Mouse (Mus musculus) limb, embryonic 12.5 days (tissue): Measurements from ENCODE around the gene Apex2. TPM values are rescaled to one million over a fixed set of nuclear protein-coding genes. Genes with fewer than 3 reads are reported as not detected.
A peak's percentile ranks its signal among the peaks of the same experiment; 100 is the strongest.

Source experiments
- ATAC-seq: fragments of 200-750 bp; cut with Nextera tagmentation; 2 replicates; pipeline ENCODE4 v1.8.0; 2017; ENCODE audit warnings: low read depth, moderate TSS enrichment; ENCODE audit not compliant: insufficient number of reproducible peaks, insufficient read depth, low FRiP score, low TSS enrichment
- H3K27ac ChIP-seq: fragments of 300-500 bp; sonication (generic); 2 replicates; pipeline ENCODE4 v1.5.1; 2016; ENCODE audit warnings: mild to moderate bottlenecking, moderate library complexity
- H3K27me3 ChIP-seq: fragments of 300-500 bp; sonication (generic); 2 replicates; pipeline ENCODE4 v1.6.1; 2016; ENCODE audit warnings: mild to moderate bottlenecking, moderate library complexity
- H3K36me3 ChIP-seq: fragments of 300-500 bp; sonication (generic); 2 replicates; pipeline ENCODE4 v1.6.1; 2016; ENCODE audit warnings: mild to moderate bottlenecking, moderate library complexity
- H3K4me1 ChIP-seq: fragments of 300-500 bp; sonication (generic); replicated peaks from 2 replicates; pipeline ENCODE4 v1.6.1; 2016
- H3K4me2 ChIP-seq: fragments of 300-500 bp; sonication (generic); 2 replicates; pipeline ENCODE4 v1.6.1; 2016; ENCODE audit warnings: mild to moderate bottlenecking, moderate library complexity
- H3K4me3 ChIP-seq: fragments of 300-500 bp; sonication (generic); replicated peaks from 2 replicates; pipeline ENCODE4 v1.5.1; 2016; ENCODE audit warnings: mild to moderate bottlenecking
- H3K9ac ChIP-seq: fragments of 300-500 bp; sonication (generic); replicated peaks from 2 replicates; pipeline ENCODE4 v1.6.1; 2016; ENCODE audit warnings: mild to moderate bottlenecking, moderate library complexity
- H3K9me3 ChIP-seq: fragments of 300-500 bp; sonication (generic); 2 replicates; pipeline ENCODE4 v1.6.1; 2016; ENCODE audit warnings: mild to moderate bottlenecking, moderate library complexity
- WGBS: fragments of 180-500 bp; shearing (Covaris S2); methylation state at CpG from one replicate; pipeline ENCODE4 v1.1.7; 2016; 5-methylcytosine and 5-hydroxymethylcytosine counted together
- polyA plus RNA-seq: library from polyadenylated mRNA; unstranded; fragments of >200 nt; fragmentation: Nextera tagmentation; extraction: Ambion mirVana; gene quantifications from 2 replicates; pipeline ENCODE4 v1.2.1, GENCODE M21; 2016

The Apex2 gene
- polyA plus RNA-seq, 1 experiment from 2014 or later = 30.9 TPM

DNA sequence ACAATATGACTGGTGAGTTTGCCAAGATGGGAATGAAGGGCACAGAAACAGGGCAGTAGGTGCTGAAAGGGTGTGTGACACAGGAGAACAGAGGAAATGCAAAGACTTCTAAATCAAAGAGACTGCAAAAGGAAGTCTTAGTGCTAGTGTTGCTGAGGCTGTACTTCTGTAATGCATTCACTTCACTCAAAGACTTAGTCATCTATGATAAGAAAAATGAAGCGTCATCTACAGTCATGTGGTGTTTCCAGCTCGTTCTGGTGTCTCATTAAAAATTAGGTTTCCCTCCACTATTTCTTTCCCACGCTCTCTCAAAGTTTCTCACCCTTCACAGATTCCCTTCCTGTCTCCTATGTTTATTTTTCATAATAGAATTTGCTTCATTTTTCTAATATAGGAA lies 35.6 kb downstream of the Apex2 start:
- Histone ChIP-seq H3K9me3 (no peaks in the 10 kb centered on the region), H3K9ac (no peak overlapping the region), H3K27ac (no peak overlapping the region), H3K4me1 (no peaks in the 10 kb centered on the region), H3K4me3 (no peak overlapping the region), H3K36me3 (peaks cover 12% of the 10 kb centered on the region; the same call in 1 of the 2 replicates), H3K4me2 (no peak overlapping the region), H3K27me3 (peaks cover 4% of the 10 kb centered on the region)
- no peak for ATAC-seq
- 85% methylated on average over 3 of the region's 3 CpGs for WGBS

DNA sequence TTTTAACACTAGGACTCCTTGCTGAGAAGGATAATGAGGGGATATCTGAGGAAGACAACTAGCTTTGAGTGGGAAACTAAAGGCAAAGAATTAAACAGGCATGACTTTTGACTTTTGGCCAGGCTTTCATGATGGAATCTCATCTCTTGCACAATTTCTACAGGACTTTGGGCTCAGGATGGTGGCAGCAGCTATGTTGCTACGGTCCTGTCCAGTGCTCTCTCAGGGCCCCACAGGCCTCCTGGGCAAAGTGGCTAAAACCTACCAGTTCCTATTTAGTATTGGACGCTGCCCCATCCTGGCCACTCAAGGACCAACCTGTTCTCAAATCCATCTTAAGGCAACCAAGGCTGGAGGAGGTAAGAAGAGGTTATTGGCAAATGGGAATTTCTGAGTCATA lies 37.7 kb downstream of the Apex2 start:
- H3K36me3 ChIP-seq = peaks cover 10% of the 10 kb centered on the region; the same call in 1 of the 2 replicates
- no peak for ATAC-seq
- no peak overlapping the region for H3K4me3 ChIP-seq
- no peaks in the 10 kb centered on the region for H3K4me1 ChIP-seq
- H3K9ac ChIP-seq = no peak overlapping the region
- H3K27ac ChIP-seq = no peak overlapping the region
- no peaks in the 10 kb centered on the region for H3K9me3 ChIP-seq
- WGBS = 98% methylated on average over 2 of the region's 2 CpGs
- no peak overlapping the region for H3K4me2 ChIP-seq
- H3K27me3 ChIP-seq = peaks cover 3% of the 10 kb centered on the region

DNA sequence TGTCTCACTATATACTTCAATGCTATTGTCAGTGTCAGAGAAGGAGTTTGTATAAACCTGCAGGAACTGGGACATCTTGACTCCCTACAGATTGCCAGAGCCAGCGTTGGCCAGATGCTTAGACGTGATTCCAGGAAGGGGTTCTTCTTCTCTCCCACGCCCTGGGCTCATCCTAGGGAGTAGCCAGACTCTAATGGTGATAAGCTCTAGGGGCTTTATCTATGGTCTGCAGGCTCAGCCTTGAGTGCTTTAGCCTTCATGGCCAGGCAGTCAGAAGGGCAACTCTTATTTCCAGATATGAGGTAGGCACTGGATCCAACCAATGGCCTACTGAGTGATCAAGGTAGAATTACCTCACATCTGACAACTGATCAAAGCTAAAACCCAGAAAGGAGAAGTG lies 40.0 kb downstream of the Apex2 start:
- Histone ChIP-seq H3K27me3 (peaks cover 3% of the 10 kb centered on the region), H3K4me1 (no peaks in the 10 kb centered on the region), H3K4me2 (no peak overlapping the region), H3K9me3 (no peaks in the 10 kb centered on the region), H3K36me3 (peaks cover 10% of the 10 kb centered on the region; the same call in 1 of the 2 replicates), H3K9ac (no peak overlapping the region), H3K4me3 (no peak overlapping the region), H3K27ac (no peak overlapping the region)
- 86% methylated on average over 3 of the region's 3 CpGs for WGBS
- ATAC-seq = no peak

DNA sequence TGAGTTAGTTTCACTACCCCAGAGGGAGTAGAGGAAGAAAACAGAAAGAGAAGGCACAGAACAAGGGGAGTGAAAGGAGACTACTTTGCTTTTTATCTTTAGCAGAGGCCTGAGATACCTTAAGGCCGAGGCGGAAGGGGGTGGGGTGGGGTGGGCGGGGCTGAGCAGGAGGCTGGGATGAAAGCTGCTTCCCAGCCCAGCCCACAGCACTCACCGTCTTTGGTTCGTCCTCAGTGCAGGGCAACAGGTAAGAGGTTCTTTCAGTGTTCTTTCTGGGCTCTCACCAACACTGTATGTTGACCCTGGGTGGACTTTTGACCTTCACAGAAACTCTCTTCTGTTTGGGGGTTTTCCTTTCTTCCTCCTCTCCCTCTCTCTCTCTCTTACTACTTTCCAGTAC lies 42.4 kb downstream of the Apex2 start, which contains the start of gene Alas2:
Gene Alas2, plus strand, starts transcription at position 137 of the 400 bp plus-strand sequence.
- no peak within 1 kb of the TSS for H3K9ac ChIP-seq
- H3K27ac ChIP-seq = no peak within 1 kb of the TSS
- 46% methylated on average over 5 of the region's 5 CpGs for WGBS
- ATAC-seq = no peak
- H3K27me3 ChIP-seq = peaks cover 3% of the 10 kb centered on the region; the same call in 1 of the 2 replicates
- no peaks in the 10 kb centered on the region for H3K9me3 ChIP-seq
- H3K4me3 ChIP-seq = no peak within 1 kb of the TSS
- H3K4me2 ChIP-seq = no peak within 1 kb of the TSS
- H3K4me1 ChIP-seq = no peaks in the 10 kb centered on the region
- peaks cover 6% of the 10 kb centered on the region; the same call in 1 of the 2 replicates for H3K36me3 ChIP-seq

DNA sequence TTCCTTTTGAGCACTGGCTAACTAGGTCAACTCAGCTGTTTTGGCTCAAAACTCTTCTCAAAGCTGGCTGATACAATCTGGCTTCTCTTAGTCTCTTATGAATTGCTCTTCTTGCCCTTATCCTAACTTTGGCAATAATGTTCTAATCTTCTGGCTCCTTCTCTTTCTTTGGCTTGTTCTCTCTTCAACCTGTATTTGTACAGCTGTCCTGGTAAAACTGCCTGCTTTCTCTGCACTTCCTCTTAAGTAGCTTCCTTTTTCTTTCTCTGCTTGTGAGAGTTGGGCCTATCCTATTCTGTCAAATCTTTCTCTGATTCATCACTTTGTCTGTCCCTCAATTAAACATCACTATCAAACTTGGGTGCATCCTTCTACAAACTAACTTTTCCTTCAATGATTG lies 48.0 kb downstream of the Apex2 start:
- ATAC-seq = no peak

DNA sequence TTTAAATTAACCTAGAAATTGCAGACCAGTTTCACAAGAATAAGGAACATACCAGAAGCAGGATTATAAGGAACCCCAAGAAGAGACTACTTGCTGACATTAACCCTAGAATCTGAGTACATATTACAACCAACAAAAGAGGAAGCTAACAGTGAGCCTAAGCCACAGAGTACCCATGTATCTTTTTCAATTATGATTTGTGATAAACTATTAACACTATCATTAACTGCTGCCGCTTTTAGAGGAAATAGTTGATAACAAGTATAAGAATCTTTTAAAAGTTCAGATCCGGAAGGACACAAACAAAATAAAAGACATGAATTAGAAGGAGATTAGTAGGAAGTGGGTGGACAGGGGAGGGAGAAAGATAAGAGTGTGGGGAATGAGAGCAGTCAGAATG lies 49.6 kb downstream of the Apex2 start:
- ATAC-seq = no peak
- no peaks in the 10 kb centered on the region for H3K9me3 ChIP-seq
- H3K27ac ChIP-seq = no peak overlapping the region
- no peaks in the 10 kb centered on the region for H3K4me1 ChIP-seq
- no peak overlapping the region for H3K4me3 ChIP-seq
- 0 out of 2 replicates have a peak, but pooled peaks cover 4% of the 10 kb centered on the region for H3K36me3 ChIP-seq
- H3K27me3 ChIP-seq = no peaks in the 10 kb centered on the region
- 87% methylated on average over 2 of the region's 2 CpGs for WGBS
- no peak overlapping the region for H3K9ac ChIP-seq
- no peak overlapping the region for H3K4me2 ChIP-seq

More for the DNA sequence above, 48.0 kb downstream of the Apex2 start:
- Histone ChIP-seq H3K36me3 (0 out of 2 replicates have a peak, but pooled peaks cover 4% of the 10 kb centered on the region), H3K27ac (no peak overlapping the region), H3K4me3 (no peak overlapping the region), H3K4me2 (no peak overlapping the region), H3K9me3 (no peaks in the 10 kb centered on the region), H3K27me3 (no peaks in the 10 kb centered on the region), H3K4me1 (no peaks in the 10 kb centered on the region), H3K9ac (no peak overlapping the region)

DNA sequence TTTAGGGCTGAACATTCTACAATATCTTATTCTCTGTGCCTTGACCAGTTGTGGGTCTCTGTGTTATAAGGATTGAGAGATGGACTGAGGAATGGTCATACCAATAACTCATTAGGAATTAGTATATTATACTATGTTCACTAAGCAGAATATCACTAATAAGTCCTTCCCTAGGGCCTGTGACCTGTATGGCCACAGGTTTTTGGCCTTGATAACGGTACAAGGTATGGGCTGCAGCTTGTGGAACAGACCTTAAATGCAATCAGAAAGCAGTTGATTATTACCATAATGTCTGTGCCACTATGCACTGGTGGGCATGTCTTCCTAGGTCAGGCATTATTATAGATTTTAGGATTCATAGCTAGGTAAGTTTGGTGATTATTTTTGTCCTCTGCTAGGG lies 73.2 kb downstream of the Apex2 start:
- Histone ChIP-seq H3K9me3 (no peaks in the 10 kb centered on the region), H3K4me3 (no peak overlapping the region), H3K4me2 (no peak overlapping the region), H3K9ac (no peak overlapping the region), H3K4me1 (no peaks in the 10 kb centered on the region), H3K27ac (no peak overlapping the region), H3K27me3 (peaks cover 5% of the 10 kb centered on the region; the same call in 1 of the 2 replicates), H3K36me3 (peaks cover 4% of the 10 kb centered on the region; the same call in 1 of the 2 replicates)
- ATAC-seq = no peak
- 89% methylated on average over 1 of the region's 1 CpGs for WGBS

DNA sequence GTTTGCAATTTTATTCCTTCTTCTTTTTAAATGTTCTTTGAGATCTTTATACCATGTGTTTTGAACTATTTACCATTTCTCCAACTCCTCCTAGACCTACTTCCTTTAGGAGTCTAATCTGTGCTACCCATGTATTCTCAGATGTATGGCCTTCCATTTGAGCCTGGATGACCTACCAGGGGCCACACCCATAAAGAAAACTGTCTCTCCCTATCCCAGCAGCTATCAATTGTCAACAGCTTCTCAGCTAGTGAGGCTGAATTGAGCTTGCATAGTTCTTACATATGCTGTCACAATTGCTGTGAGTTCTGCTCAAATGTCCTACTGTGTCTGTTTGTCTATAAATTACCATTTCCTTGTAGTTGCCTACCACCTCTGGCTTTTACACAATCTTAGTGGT lies 73.7 kb downstream of the Apex2 start:
- H3K4me3 ChIP-seq = no peak overlapping the region
- no peak for ATAC-seq
- 0 out of 2 replicates have a peak, but pooled peaks cover 1% of the 10 kb centered on the region for H3K36me3 ChIP-seq
- 0 out of 2 replicates have a peak, but pooled peaks cover 5% of the 10 kb centered on the region for H3K27me3 ChIP-seq
- no peak overlapping the region for H3K9ac ChIP-seq
- H3K4me2 ChIP-seq = no peak overlapping the region
- no peak overlapping the region for H3K27ac ChIP-seq
- no peaks in the 10 kb centered on the region for H3K9me3 ChIP-seq
- no peaks in the 10 kb centered on the region for H3K4me1 ChIP-seq

DNA sequence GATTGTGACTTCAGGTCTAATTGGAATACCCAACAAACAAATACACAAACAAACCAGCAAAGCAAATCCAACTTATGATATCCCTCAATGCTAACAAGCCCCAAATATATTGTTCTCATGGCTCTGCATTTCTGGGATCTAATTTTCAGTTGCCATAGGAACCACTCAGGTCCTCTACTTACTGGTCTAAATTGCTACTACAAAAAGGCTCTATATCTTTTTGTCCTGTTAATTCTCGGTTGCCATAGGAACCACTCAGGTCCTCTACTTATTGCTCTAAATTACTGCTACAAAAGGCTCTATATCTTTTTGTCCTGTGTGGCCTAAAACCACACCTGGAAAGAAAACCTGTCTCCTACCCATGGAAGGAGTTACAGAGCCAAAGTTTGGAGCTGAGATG lies 75.5 kb downstream of the Apex2 start:
- Histone ChIP-seq H3K27ac (no peak overlapping the region), H3K9me3 (no peaks in the 10 kb centered on the region), H3K9ac (no peak overlapping the region), H3K4me3 (no peak overlapping the region), H3K4me2 (no peak overlapping the region), H3K27me3 (0 out of 2 replicates have a peak, but pooled peaks cover 5% of the 10 kb centered on the region), H3K36me3 (no peaks in the 10 kb centered on the region), H3K4me1 (no peaks in the 10 kb centered on the region)
- no peak for ATAC-seq
- WGBS = 76% methylated on average over 1 of the region's 1 CpGs

DNA sequence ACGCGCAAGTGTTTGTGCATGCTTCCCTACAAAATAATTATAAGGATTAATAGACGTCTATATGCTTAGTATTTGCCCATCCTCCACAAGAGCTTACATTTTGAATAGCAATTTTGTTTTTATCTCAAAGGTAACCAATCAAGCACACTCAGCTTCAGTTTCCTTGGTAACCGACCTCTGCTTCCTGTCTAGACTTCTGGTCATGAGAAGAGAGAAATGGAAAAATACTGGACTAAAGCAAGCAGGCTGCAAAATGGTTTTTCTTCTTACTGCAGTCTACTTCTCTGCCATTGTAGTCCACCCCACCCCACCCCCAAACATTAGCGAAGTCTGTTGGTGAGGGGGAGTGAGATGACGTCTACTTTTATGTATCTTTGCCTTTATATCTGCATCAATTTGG lies 78.4 kb downstream of the Apex2 start:
- H3K36me3 ChIP-seq = no peaks in the 10 kb centered on the region
- peak overlapping the region; percentile 53; the same call in 1 of the 2 replicates for H3K27ac ChIP-seq
- 0 out of 2 replicates have a peak, but pooled peaks cover 5% of the 10 kb centered on the region for H3K27me3 ChIP-seq
- H3K4me1 ChIP-seq = no peaks in the 10 kb centered on the region
- H3K9me3 ChIP-seq = no peaks in the 10 kb centered on the region
- H3K4me2 ChIP-seq = no peak overlapping the region
- ATAC-seq = no peak
- no peak overlapping the region for H3K4me3 ChIP-seq
- no peak overlapping the region for H3K9ac ChIP-seq
- WGBS = 85% methylated on average over 6 of the region's 6 CpGs

DNA sequence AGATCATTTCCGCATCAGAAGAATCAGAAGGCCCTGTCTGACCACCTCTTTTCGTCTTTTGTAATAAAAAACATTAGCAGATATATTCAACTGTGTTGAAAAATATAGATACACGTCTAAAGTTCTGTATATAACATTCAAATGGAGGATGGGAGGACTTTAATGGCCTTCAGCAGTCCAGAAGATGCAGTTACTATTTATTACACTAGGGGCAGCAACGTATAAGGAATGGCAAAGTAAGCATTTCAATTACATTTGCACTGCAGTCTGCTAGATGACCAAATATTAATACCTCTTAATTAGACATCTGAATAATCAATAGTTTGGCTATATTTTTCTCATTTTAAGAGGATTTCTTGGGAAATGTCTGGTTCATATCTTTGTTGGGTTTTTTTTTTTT lies 79.0 kb downstream of the Apex2 start:
- 62% methylated on average over 4 of the region's 4 CpGs for WGBS
- Histone ChIP-seq H3K4me1 (no peaks in the 10 kb centered on the region), H3K4me2 (no peak overlapping the region), H3K27ac (no peak overlapping the region), H3K4me3 (no peak overlapping the region), H3K9me3 (no peaks in the 10 kb centered on the region), H3K9ac (no peak overlapping the region), H3K27me3 (0 out of 2 replicates have a peak, but pooled peaks cover 5% of the 10 kb centered on the region), H3K36me3 (no peaks in the 10 kb centered on the region)
- no peak for ATAC-seq

DNA sequence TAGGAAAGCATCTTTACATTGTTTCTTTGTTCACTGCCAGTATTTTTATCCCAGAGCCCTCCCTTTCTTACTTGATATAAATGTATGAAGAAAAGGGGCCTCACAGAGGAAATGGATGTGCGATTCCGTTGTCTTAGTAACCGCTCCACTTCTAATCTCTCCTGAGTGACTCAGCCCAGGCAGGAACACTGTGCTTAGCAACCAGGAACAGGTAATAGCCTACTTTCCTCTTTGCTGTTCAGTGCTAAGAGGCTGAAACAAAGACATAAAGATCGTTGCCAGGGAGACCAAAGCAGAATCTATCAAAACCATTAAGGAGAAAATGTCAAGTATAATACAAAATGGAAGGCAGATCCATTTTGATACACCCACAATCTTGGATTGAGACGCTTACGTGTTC lies 81.0 kb downstream of the Apex2 start:
- 95% methylated on average over 6 of the region's 6 CpGs for WGBS
- H3K4me3 ChIP-seq = no peak overlapping the region
- no peaks in the 10 kb centered on the region for H3K36me3 ChIP-seq
- H3K9ac ChIP-seq = no peak overlapping the region
- H3K27me3 ChIP-seq = 0 out of 2 replicates have a peak, but pooled peaks cover 5% of the 10 kb centered on the region
- H3K9me3 ChIP-seq = no peaks in the 10 kb centered on the region
- H3K4me1 ChIP-seq = no peaks in the 10 kb centered on the region
- H3K4me2 ChIP-seq = no peak overlapping the region
- ATAC-seq = no peak
- H3K27ac ChIP-seq = no peak overlapping the region
